9 mouse cellular contexts compared by ENCODE assay signal in genomic region chr1:14570562-14570981, GRCm38 (mm10).
DNase-seq lines count a peak whose midpoint lies in the region; TF ChIP-seq lines count a peak whose summit lies in the region.
"Had no signal": no experiment of that assay in that cellular context is flagged by ENCODE, and none has a peak within 500 bp of the region (broad histone marks: within the 10 kb centered on the region; RNA-seq: fewer than 3 reads in every experiment).

No protein-coding gene starts in this region.

- peak; percentile 59 for TF ChIP-seq RAD21 in MEL (IDR thresholded peaks at IDR 0.05; ENCODE audit: low read depth, low read length)

- no peaks in the 10 kb centered on the region for H3K9me3 ChIP-seq in heart, embryonic 10.5 days
- H3K9me3 ChIP-seq in MEL (replicated peaks; ENCODE audit: insufficient read depth, low read length): no peaks in the 10 kb centered on the region
- H3K9me3 ChIP-seq: hindbrain, embryonic 15.5 days had no signal

- H3K27me3 ChIP-seq in heart, embryonic 10.5 days (ENCODE audit: insufficient read depth, poor library complexity, severe bottlenecking): no peaks in the 10 kb centered on the region
- no peaks in the 10 kb centered on the region for H3K27me3 ChIP-seq in MEL (ENCODE audit: control insufficient read depth in 1 of 2, insufficient read depth in 2 of 2, low read length in 2 of 2)
- H3K27me3 ChIP-seq: hindbrain, embryonic 15.5 days had no signal

- no peaks in the 10 kb centered on the region for H3K36me3 ChIP-seq in heart, embryonic 10.5 days
- H3K36me3 ChIP-seq in MEL (ENCODE audit: control insufficient read depth in 1 of 2, insufficient read depth in 2 of 2, low read length in 2 of 2): no peaks in the 10 kb centered on the region
- H3K36me3 ChIP-seq: hindbrain, embryonic 15.5 days had no signal

- H3K4me3 ChIP-seq in heart, embryonic 10.5 days: no peak overlapping the region
- no peak overlapping the region for H3K4me3 ChIP-seq in MEL (ENCODE audit: control insufficient read depth in 1 of 2, insufficient read depth in 1 of 2, low read depth in 2 of 2, low read length in 2 of 2)
- H3K4me3 ChIP-seq: hindbrain, embryonic 15.5 days had no signal

- no peak overlapping the region for H3K27ac ChIP-seq in heart, embryonic 10.5 days
- no peak overlapping the region for H3K27ac ChIP-seq in MEL (ENCODE audit: control insufficient read depth, low read depth, low read length)
- H3K27ac ChIP-seq: hindbrain, embryonic 15.5 days had no signal

- no peak for TF ChIP-seq EP300 in MEL (IDR thresholded peaks at IDR 0.05; ENCODE audit: low read depth in 1 of 2, low read length in 2 of 2)

- WGBS in heart, embryonic 10.5 days: 42% methylated on average over 5 of the region's 5 CpGs

- no peak overlapping the region for H3K9ac ChIP-seq in MEL (ENCODE audit: control insufficient read depth, low read depth, low read length, poor library complexity, severe bottlenecking)
- H3K9ac ChIP-seq: hindbrain, embryonic 15.5 days had no signal

- no peaks in the 10 kb centered on the region for H3K4me1 ChIP-seq in heart, embryonic 10.5 days
- no peaks in the 10 kb centered on the region for H3K4me1 ChIP-seq in MEL (ENCODE audit: control insufficient read depth in 1 of 2, insufficient read depth in 2 of 2, low read length in 2 of 2)
- H3K4me1 ChIP-seq: hindbrain, embryonic 15.5 days had no signal

- intact Hi-C loops in gastrocnemius, postnatal 36 days (cut with DNase I): no loop called here

- no peaks in the 10 kb centered on the region for H3K79me2 ChIP-seq in MEL (ENCODE audit: control insufficient read depth, insufficient read depth, low read length, poor library complexity)

- peak; percentile 5 for DNase-seq in heart, postnatal 4 days
- no peak for DNase-seq in heart, embryonic 10.5 days (ENCODE audit: low spot score)
- DNase-seq in MEL (ENCODE audit: low read depth, low spot score): peak; percentile 22
- peak; percentile 25 for DNase-seq in fibroblast of lung, adult 2 months (ENCODE audit: low read depth)
- peak; percentile 8 for DNase-seq in lung, postnatal 36 days
- no peak for DNase-seq in gastrocnemius, postnatal 36 days
- DNase-seq in cerebellum, postnatal 4 days (ENCODE audit: low spot score in 2 of 2): no peak
- no peak for DNase-seq in right cerebral cortex, postnatal 4 days

- TF ChIP-seq POLR2A in MEL (IDR thresholded peaks at IDR 0.05; ENCODE audit: control insufficient read depth in 1 of 2, insufficient read depth in 1 of 2, low read depth in 1 of 2, low read length in 2 of 2, poor library complexity in 1 of 2): no peak

- peak in 1 of 3 experiments; percentile 49; a peak in 2 of 6 replicates for TF ChIP-seq CTCF in MEL (IDR thresholded peaks at IDR 0.05 in 2 of 3, conservative IDR thresholded peaks at IDR 0.05 in 1 of 3; ENCODE audit: control insufficient read depth in 1 of 3, insufficient read depth in 1 of 3, low read depth in 2 of 3, low read length in 3 of 3, poor library complexity in 1 of 3, severe bottlenecking in 1 of 3)

TF ChIP-seq in MEL, 35 proteins besides CTCF, POLR2A, EP300 and RAD21:
- TF ChIP-seq SMC3 (IDR thresholded peaks at IDR 0.05; ENCODE audit: low read depth, low read length) (peak; percentile 56), JUND (IDR thresholded peaks at IDR 0.05; ENCODE audit: low read depth, low read length) (no peak)

Comparison
In these comparisons a context has a peak if more than half of its experiments do, and no peak if none do; other contexts are left out.
1. DNase-seq: peak in heart, postnatal 4 days (single experiment), MEL (single experiment), fibroblast of lung, adult 2 months (single experiment) and lung, postnatal 36 days (single experiment); none in heart, embryonic 10.5 days (single experiment), gastrocnemius, postnatal 36 days (0 of 2), cerebellum, postnatal 4 days (0 of 2) and right cerebral cortex, postnatal 4 days (single experiment).